Mouse (Mus musculus) adrenal gland, adult 18-20 months (tissue): Measurements from ENCODE around the gene Tmem171. TPM values are rescaled to one million over a fixed set of nuclear protein-coding genes. Genes with fewer than 3 reads are reported as not detected.

Source experiments
- DNase-seq, 2 experiments: peaks; one replicate each; pipeline ENCODE4 v3.0.0; 2021 to 2022; ENCODE audit warnings: low spot score in 2 of 2
- total RNA-seq, 2 experiments: library from RNA; stranded (reverse); gene quantifications; 1 replicate in 1 of 2; 2 replicates in 1 of 2; pipeline ENCODE4 v1.2.3; 2021

Tmem171 gene
- total RNA-seq, 2 experiments from 2014 or later, result 0.80 to 0.86 TPM

GRCm38 (mm10) chr13:98651228-98651977 lies 43.2 kb downstream of the Tmem171 start:
- no peak for DNase-seq

GRCm38 (mm10) chr13:98647775-98648568 lies 46.7 kb downstream of the Tmem171 start:
- no peak for DNase-seq

- no peak for DNase-seq
Measured at GRCm38 (mm10) chr13:98638507-98639166, 56.0 kb downstream of the Tmem171 start.

GRCm38 (mm10) chr13:98637145-98637544 lies 57.5 kb downstream of the Tmem171 start, which contains the start of gene Tmem174:
Tmem174 (minus strand) TSS chr13:98637410.
- DNase-seq, result no peak

GRCm38 (mm10) chr13:98636571-98636970 lies 58.1 kb downstream of the Tmem171 start:
- DNase-seq, result no peak

Other genes with a start within 250 kb of the Tmem171 start
- gene Gm10320, start 202.8 kb downstream of the Tmem171 start, total RNA-seq, result not detected
- gene Tmem174, start 57.4 kb downstream of the Tmem171 start, total RNA-seq, result under 1 TPM in 1 of 2 experiments, not detected in 1; 0.23 TPM
- 10 to 100 TPM; 34.4 to 43.2 TPM for gene Fcho2, start 120.6 kb upstream of the Tmem171 start, total RNA-seq
- 100 to 1,000 TPM; 103 to 135 TPM for gene Tnpo1, start 231.6 kb upstream of the Tmem171 start, total RNA-seq